Mouse (Mus musculus): ENCODE results near the gene Ttc23. TPM values are rescaled to one million over a fixed set of nuclear protein-coding genes. Genes with fewer than 3 reads are reported as not detected.

The Ttc23 gene
- polyA plus RNA-seq, 1 experiment from 2014 or later: 6.0 TPM

DNA sequence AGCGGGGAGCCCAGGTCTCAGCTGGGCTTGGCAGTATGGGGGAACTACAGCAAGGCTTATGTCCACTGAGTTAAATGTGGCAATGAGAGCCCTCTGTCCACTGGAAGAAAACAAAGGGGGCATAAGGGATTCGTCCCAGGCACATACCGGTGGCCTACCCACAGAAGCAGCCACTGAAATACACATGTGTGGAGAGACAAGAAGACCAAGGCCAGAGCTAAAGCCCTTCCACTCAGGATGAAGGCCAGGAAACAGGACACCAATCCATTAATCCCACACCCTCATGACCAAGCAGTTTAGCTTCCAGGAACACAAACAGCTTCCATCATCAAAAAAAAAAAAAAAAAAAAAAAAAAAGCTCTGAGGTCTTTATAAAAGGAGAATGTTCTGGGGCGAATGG, 93.2 kb downstream of the Ttc23 start:
- Histone ChIP-seq H3K9ac (ENCODE audit: low read depth, low read length) (no peak overlapping the region), H3K4me2 (ENCODE audit: low read depth, low read length) (no peak overlapping the region), H3K27ac (ENCODE audit: low read length) (no peak overlapping the region), H3K36me3 (ENCODE audit: control insufficient read depth, insufficient read depth) (no peaks in the 10 kb centered on the region), H3K4me3 (ENCODE audit: low read depth, low read length) (no peak overlapping the region), H3K9me3 (replicated peaks; ENCODE audit: control insufficient read depth, low read length) (no peaks in the 10 kb centered on the region), H3K4me1 (ENCODE audit: control insufficient read depth, low read depth, low read length) (no peaks in the 10 kb centered on the region), H3K27me3 (ENCODE audit: control insufficient read depth, insufficient read depth, low read depth, low read length) (no peaks in the 10 kb centered on the region)
- ATAC-seq (ENCODE audit: low read depth): no peak
- 64% methylated on average over 4 of the region's 4 CpGs for WGBS (ENCODE audit: insufficient replicate concordance)

GRCm38 (mm10) chr7:67740796-67741195, 93.6 kb downstream of the Ttc23 start:
- 72% methylated on average over 5 of the region's 5 CpGs for WGBS (ENCODE audit: insufficient replicate concordance)
- Histone ChIP-seq H3K4me3 (ENCODE audit: low read depth, low read length) (no peak overlapping the region), H3K4me1 (ENCODE audit: control insufficient read depth, low read depth, low read length) (no peaks in the 10 kb centered on the region), H3K27me3 (ENCODE audit: control insufficient read depth, insufficient read depth, low read depth, low read length) (no peaks in the 10 kb centered on the region), H3K36me3 (ENCODE audit: control insufficient read depth, insufficient read depth) (no peaks in the 10 kb centered on the region), H3K9ac (ENCODE audit: low read depth, low read length) (no peak overlapping the region), H3K9me3 (replicated peaks; ENCODE audit: control insufficient read depth, low read length) (no peaks in the 10 kb centered on the region), H3K4me2 (ENCODE audit: low read depth, low read length) (no peak overlapping the region), H3K27ac (ENCODE audit: low read length) (no peak overlapping the region)
- no peak for ATAC-seq (ENCODE audit: low read depth)

GRCm38 (mm10) chr7:67741706-67742105, 94.5 kb downstream of the Ttc23 start:
- H3K27ac ChIP-seq (ENCODE audit: low read length): no peak overlapping the region
- no peak for ATAC-seq (ENCODE audit: low read depth)
- H3K27me3 ChIP-seq (ENCODE audit: control insufficient read depth, insufficient read depth, low read depth, low read length): no peaks in the 10 kb centered on the region
- no peak overlapping the region for H3K9ac ChIP-seq (ENCODE audit: low read depth, low read length)
- H3K36me3 ChIP-seq (ENCODE audit: control insufficient read depth, insufficient read depth): no peaks in the 10 kb centered on the region
- no peaks in the 10 kb centered on the region for H3K4me1 ChIP-seq (ENCODE audit: control insufficient read depth, low read depth, low read length)
- no peak overlapping the region for H3K4me2 ChIP-seq (ENCODE audit: low read depth, low read length)
- H3K9me3 ChIP-seq (replicated peaks; ENCODE audit: control insufficient read depth, low read length): no peaks in the 10 kb centered on the region
- H3K4me3 ChIP-seq (ENCODE audit: low read depth, low read length): no peak overlapping the region
- WGBS (ENCODE audit: insufficient replicate concordance): 60% methylated on average over 7 of the region's 7 CpGs

DNA sequence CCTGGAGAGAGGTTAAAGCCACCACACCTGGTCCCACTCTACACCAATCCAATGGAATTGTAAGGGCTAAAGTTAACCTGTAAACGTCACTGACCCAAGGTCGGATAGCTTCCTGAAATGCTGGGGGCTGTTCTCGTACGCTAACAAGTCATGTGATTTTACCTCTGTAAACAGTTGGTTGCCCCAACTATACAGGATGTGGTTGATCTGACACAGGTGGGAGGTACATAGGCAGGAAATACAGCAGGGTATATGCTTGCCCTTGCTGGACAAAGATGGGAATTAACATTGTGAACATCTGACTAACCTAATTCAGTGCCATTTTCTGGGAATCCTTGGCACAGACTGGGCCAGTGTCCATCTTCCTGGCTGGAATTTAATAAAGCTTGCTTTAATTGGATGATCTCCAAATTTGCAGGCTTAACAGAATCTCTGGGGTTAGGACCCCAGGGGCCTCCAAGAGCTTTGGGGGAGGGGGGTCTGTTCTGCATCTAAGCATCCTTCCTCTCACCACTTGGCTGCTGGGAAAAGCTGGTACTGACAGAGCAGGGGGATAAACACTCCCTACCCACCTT, 100.6 kb downstream of the Ttc23 start:
- no peak overlapping the region for H3K9ac ChIP-seq (ENCODE audit: low read depth, low read length)
- no peaks in the 10 kb centered on the region for H3K36me3 ChIP-seq (ENCODE audit: control insufficient read depth, insufficient read depth)
- no peak overlapping the region for H3K4me3 ChIP-seq (ENCODE audit: low read depth, low read length)
- WGBS (ENCODE audit: insufficient replicate concordance): 51% methylated on average over 4 of the region's 4 CpGs
- no peaks in the 10 kb centered on the region for H3K4me1 ChIP-seq (ENCODE audit: control insufficient read depth, low read depth, low read length)
- no peak for ATAC-seq (ENCODE audit: low read depth)
- H3K9me3 ChIP-seq (replicated peaks; ENCODE audit: control insufficient read depth, low read length): no peaks in the 10 kb centered on the region
- no peak overlapping the region for H3K4me2 ChIP-seq (ENCODE audit: low read depth, low read length)
- no peaks in the 10 kb centered on the region for H3K27me3 ChIP-seq (ENCODE audit: control insufficient read depth, insufficient read depth, low read depth, low read length)
- H3K27ac ChIP-seq (ENCODE audit: low read length): no peak overlapping the region

DNA sequence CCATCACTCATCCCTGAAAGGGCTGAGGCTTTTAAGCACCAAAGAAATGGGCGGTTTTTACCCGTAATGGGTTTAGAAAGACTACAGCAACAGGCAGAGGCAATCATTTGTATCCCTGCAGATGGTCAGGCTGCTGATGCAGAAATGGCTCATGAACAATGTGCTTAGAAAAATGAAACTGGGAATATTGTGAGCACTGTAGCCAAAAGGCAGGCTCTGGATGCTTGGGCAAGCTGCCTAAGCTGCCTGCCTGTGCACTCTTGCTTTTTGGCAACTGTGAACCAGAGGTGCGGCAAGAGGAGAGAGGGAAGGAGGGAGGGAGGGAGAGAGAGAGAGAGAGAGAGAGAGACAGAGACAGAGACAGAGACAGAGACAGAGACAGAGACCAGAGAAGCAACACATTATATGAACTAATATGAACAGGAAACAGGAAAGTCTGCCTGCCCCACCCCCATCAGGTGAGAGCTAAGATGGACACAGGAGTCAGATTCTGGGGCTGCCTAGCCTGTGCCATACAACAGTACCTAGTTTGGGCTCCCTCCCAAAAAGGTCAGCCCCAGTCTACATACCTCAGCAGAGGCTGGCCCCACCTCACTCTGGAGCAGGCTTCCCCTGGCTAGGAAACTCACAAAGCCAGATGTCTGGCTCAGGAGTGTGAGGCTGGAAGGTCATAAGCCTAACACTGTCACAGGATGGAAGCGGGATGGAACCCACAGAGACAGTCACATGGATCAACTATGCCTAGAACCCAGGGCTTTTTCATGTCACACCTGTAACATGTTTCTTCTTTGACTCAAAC, 102.4 kb downstream of the Ttc23 start:
- Histone ChIP-seq H3K4me2 (ENCODE audit: low read depth, low read length) (no peak overlapping the region), H3K27me3 (ENCODE audit: control insufficient read depth, insufficient read depth, low read depth, low read length) (no peaks in the 10 kb centered on the region), H3K9ac (ENCODE audit: low read depth, low read length) (no peak overlapping the region), H3K9me3 (replicated peaks; ENCODE audit: control insufficient read depth, low read length) (no peaks in the 10 kb centered on the region), H3K27ac (ENCODE audit: low read length) (no peak overlapping the region), H3K36me3 (ENCODE audit: control insufficient read depth, insufficient read depth) (no peaks in the 10 kb centered on the region), H3K4me3 (ENCODE audit: low read depth, low read length) (no peak overlapping the region), H3K4me1 (ENCODE audit: control insufficient read depth, low read depth, low read length) (no peaks in the 10 kb centered on the region)
- no peak for ATAC-seq (ENCODE audit: low read depth)
- 61% methylated on average over 4 of the region's 4 CpGs for WGBS (ENCODE audit: insufficient replicate concordance)

- H3K4me2 ChIP-seq (ENCODE audit: low read depth, low read length): no peak overlapping the region
Measured at GRCm38 (mm10) chr7:67754606-67755005, 107.4 kb downstream of the Ttc23 start.

GRCm38 (mm10) chr7:67755366-67755765, 108.2 kb downstream of the Ttc23 start:
- Histone ChIP-seq H3K4me3 (ENCODE audit: low read depth, low read length) (no peak overlapping the region), H3K4me2 (ENCODE audit: low read depth, low read length) (no peak overlapping the region), H3K27ac (ENCODE audit: low read length) (no peak overlapping the region), H3K4me1 (ENCODE audit: control insufficient read depth, low read depth, low read length) (peaks cover 4% of the 10 kb centered on the region), H3K9ac (ENCODE audit: low read depth, low read length) (no peak overlapping the region), H3K36me3 (ENCODE audit: control insufficient read depth, insufficient read depth) (no peaks in the 10 kb centered on the region), H3K27me3 (ENCODE audit: control insufficient read depth, insufficient read depth, low read depth, low read length) (peaks cover 25% of the 10 kb centered on the region), H3K9me3 (replicated peaks; ENCODE audit: control insufficient read depth, low read length) (no peaks in the 10 kb centered on the region)
- ATAC-seq (ENCODE audit: low read depth): no peak
- 76% methylated on average over 7 of the region's 7 CpGs for WGBS (ENCODE audit: insufficient replicate concordance)

More at GRCm38 (mm10) chr7:67754606-67755005, 107.4 kb downstream of the Ttc23 start:
- peaks cover 4% of the 10 kb centered on the region for H3K4me1 ChIP-seq (ENCODE audit: control insufficient read depth, low read depth, low read length)
- 59% methylated on average over 11 of the region's 11 CpGs for WGBS (ENCODE audit: insufficient replicate concordance)
- no peaks in the 10 kb centered on the region for H3K9me3 ChIP-seq (replicated peaks; ENCODE audit: control insufficient read depth, low read length)
- H3K27me3 ChIP-seq (ENCODE audit: control insufficient read depth, insufficient read depth, low read depth, low read length): peaks cover 21% of the 10 kb centered on the region
- no peaks in the 10 kb centered on the region for H3K36me3 ChIP-seq (ENCODE audit: control insufficient read depth, insufficient read depth)
- ATAC-seq (ENCODE audit: low read depth): no peak
- no peak overlapping the region for H3K9ac ChIP-seq (ENCODE audit: low read depth, low read length)
- no peak overlapping the region for H3K27ac ChIP-seq (ENCODE audit: low read length)
- H3K4me3 ChIP-seq (ENCODE audit: low read depth, low read length): no peak overlapping the region

GRCm38 (mm10) chr7:67756636-67757035, 109.4 kb downstream of the Ttc23 start:
- Histone ChIP-seq H3K9ac (ENCODE audit: low read depth, low read length) (no peak overlapping the region), H3K4me2 (ENCODE audit: low read depth, low read length) (no peak overlapping the region), H3K4me1 (ENCODE audit: control insufficient read depth, low read depth, low read length) (peaks cover 4% of the 10 kb centered on the region), H3K4me3 (ENCODE audit: low read depth, low read length) (no peak overlapping the region), H3K27ac (ENCODE audit: low read length) (no peak overlapping the region), H3K36me3 (ENCODE audit: control insufficient read depth, insufficient read depth) (no peaks in the 10 kb centered on the region), H3K9me3 (replicated peaks; ENCODE audit: control insufficient read depth, low read length) (no peaks in the 10 kb centered on the region), H3K27me3 (ENCODE audit: control insufficient read depth, insufficient read depth, low read depth, low read length) (peaks cover 28% of the 10 kb centered on the region)
- 52% methylated on average over 5 of the region's 5 CpGs for WGBS (ENCODE audit: insufficient replicate concordance)
- no peak for ATAC-seq (ENCODE audit: low read depth)

GRCm38 (mm10) chr7:67758506-67758857, 111.3 kb downstream of the Ttc23 start:
- Histone ChIP-seq H3K27me3 (ENCODE audit: control insufficient read depth, insufficient read depth, low read depth, low read length) (peaks cover 28% of the 10 kb centered on the region), H3K4me1 (ENCODE audit: control insufficient read depth, low read depth, low read length) (peaks cover 4% of the 10 kb centered on the region), H3K9ac (ENCODE audit: low read depth, low read length) (no peak overlapping the region), H3K4me3 (ENCODE audit: low read depth, low read length) (peak overlapping the region; percentile 55), H3K4me2 (ENCODE audit: low read depth, low read length) (peak overlapping the region; percentile 78), H3K27ac (ENCODE audit: low read length) (no peak overlapping the region), H3K36me3 (ENCODE audit: control insufficient read depth, insufficient read depth) (no peaks in the 10 kb centered on the region), H3K9me3 (replicated peaks; ENCODE audit: control insufficient read depth, low read length) (no peaks in the 10 kb centered on the region)
- ATAC-seq (ENCODE audit: low read depth): no peak
- 5% methylated on average over 19 of the region's 19 CpGs for WGBS (ENCODE audit: insufficient replicate concordance)

Data from liver, embryonic 16.5 days (tissue).